Mouse (Mus musculus): Measurements from ENCODE around the gene Nav1. TPM values are rescaled to one million over a fixed set of nuclear protein-coding genes. Genes with fewer than 3 reads are reported as not detected.

Gene Nav1
- polyA plus RNA-seq, 1 experiment, result 31.7 TPM

DNA sequence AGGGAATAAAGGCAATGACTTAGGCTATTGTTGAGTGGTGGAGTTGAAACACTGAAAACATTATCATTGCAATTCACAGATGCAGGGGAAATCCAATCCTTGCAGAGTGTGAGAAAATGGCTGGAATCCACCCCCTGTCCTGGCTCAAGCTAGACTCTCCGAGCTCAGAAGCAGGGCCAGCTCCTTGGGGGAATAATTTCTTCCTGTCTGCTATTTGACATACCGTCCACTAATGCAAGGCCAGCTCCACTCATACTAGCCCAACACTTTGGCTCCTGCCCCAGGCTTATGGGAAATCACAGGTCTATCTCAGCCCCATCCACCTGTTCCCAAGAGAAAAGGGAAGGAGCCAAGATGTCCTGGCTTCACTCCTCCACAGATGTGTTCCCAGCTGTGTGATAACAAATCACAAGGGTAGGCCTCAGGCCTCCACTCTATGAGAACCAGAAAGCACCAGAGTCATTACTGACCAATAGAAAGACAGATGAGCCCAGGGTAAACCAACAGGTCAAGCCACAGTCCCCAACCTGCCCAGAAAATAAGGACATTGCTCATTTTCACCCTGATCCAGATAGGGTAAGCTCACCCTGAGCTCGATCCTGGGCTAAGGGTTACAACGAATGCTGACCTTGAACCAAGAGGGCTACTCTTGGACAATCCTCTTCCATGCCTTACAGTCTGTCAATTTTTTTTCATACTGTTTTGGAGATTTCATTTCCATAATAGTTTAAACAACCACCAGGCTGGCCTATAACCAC, 32.5 kb downstream of the Nav1 start:
- Histone ChIP-seq H3K4me1 (ENCODE audit: control insufficient read depth, insufficient read depth, low read length) (peaks cover 2% of the 10 kb centered on the region), H3K9ac (ENCODE audit: low read depth, poor library complexity, severe bottlenecking) (no peak overlapping the region), H3K9me3 (replicated peaks; ENCODE audit: control insufficient read depth, insufficient read depth, low read length, poor library complexity, severe bottlenecking) (no peaks in the 10 kb centered on the region), H3K27me3 (ENCODE audit: control insufficient read depth, insufficient read depth, low read length, poor library complexity, severe bottlenecking) (no peaks in the 10 kb centered on the region), H3K36me3 (ENCODE audit: control insufficient read depth, insufficient read depth, low read length, poor library complexity, severe bottlenecking) (no peaks in the 10 kb centered on the region), H3K4me3 (ENCODE audit: low read depth, low read length) (no peak overlapping the region), H3K27ac (ENCODE audit: insufficient read depth, low read length) (no peak overlapping the region)
- TF ChIP-seq CTCF (IDR thresholded peaks at IDR 0.05; ENCODE audit: low read depth, low read length) (no peak), EP300 (IDR thresholded peaks at IDR 0.05; ENCODE audit: insufficient read depth, low read depth, low read length) (no peak), POLR2A (IDR thresholded peaks at IDR 0.05; ENCODE audit: insufficient read depth, low read length) (no peak)

DNA sequence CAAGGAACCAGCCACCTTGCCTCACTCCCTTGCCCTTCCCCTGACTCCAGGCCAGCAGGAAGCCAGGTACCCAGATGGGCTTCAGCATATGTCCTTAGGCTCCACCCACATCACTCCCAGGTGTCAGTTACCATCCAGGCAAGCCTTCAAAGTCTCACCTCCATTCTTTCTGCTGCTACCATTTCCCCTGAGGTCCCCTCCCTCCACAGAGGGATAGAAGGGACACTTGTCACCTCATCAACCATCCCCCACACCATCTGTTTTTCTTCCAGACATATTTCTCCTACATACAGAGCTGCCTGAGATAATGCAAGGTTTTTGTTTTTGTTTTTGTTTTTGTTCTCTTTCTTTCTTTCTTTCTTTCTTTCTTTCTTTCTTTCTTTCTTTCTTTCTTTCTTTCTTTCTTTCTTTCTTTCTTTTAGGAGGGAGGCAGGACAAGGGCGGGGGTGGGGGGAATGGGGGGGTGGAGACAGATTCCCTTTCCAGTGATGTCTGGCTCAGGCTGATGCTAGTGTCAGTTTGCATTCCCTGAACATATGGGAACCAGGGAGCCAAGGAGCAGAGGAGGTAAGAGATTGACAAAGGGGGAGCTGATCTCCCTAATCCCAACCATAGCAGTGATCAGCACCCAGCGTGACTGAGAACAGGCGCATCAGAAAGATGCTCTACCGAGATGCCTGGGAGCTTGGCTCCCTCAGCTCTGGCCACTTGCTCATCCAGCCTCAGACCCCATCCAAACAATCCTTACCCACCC, 34.8 kb downstream of the Nav1 start:
- no peak overlapping the region for H3K27ac ChIP-seq (ENCODE audit: insufficient read depth, low read length)
- no peaks in the 10 kb centered on the region for H3K4me1 ChIP-seq (ENCODE audit: control insufficient read depth, insufficient read depth, low read length)
- no peak overlapping the region for H3K9ac ChIP-seq (ENCODE audit: low read depth, poor library complexity, severe bottlenecking)
- no peaks in the 10 kb centered on the region for H3K9me3 ChIP-seq (replicated peaks; ENCODE audit: control insufficient read depth, insufficient read depth, low read length, poor library complexity, severe bottlenecking)
- no peaks in the 10 kb centered on the region for H3K27me3 ChIP-seq (ENCODE audit: control insufficient read depth, insufficient read depth, low read length, poor library complexity, severe bottlenecking)
- TF ChIP-seq POLR2A (IDR thresholded peaks at IDR 0.05; ENCODE audit: insufficient read depth, low read length) (no peak), CTCF (IDR thresholded peaks at IDR 0.05; ENCODE audit: low read depth, low read length) (no peak), EP300 (IDR thresholded peaks at IDR 0.05; ENCODE audit: insufficient read depth, low read depth, low read length) (no peak)
- H3K4me3 ChIP-seq (ENCODE audit: low read depth, low read length), result no peak overlapping the region
- H3K36me3 ChIP-seq (ENCODE audit: control insufficient read depth, insufficient read depth, low read length, poor library complexity, severe bottlenecking), result no peaks in the 10 kb centered on the region

DNA sequence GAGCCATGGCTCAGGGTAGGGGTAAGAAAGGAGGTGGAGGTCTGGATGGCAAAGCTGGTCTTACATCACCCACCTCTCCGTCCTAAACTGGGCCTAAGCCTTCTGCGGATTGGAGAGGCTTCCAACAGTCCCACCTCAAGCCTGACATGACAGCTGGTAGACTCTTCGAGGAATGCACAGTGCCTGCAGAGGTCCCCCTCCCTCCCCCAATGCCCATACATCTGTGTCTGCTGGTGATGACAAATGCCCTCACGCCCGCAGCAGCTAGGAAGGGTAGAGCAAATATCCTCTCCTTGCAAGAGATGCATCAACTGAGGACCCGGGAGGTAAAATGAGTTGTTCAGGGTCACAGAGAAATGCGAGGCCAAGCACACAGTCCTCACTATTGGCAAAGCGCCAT, 39.0 kb downstream of the Nav1 start:
- no peaks in the 10 kb centered on the region for H3K27me3 ChIP-seq (ENCODE audit: control insufficient read depth, insufficient read depth, low read length, poor library complexity, severe bottlenecking)
- no peak overlapping the region for H3K27ac ChIP-seq (ENCODE audit: insufficient read depth, low read length)
- TF ChIP-seq EP300 (IDR thresholded peaks at IDR 0.05; ENCODE audit: insufficient read depth, low read depth, low read length), result no peak
- TF ChIP-seq POLR2A (IDR thresholded peaks at IDR 0.05; ENCODE audit: insufficient read depth, low read length), result no peak
- no peak for TF ChIP-seq CTCF (IDR thresholded peaks at IDR 0.05; ENCODE audit: low read depth, low read length)
- H3K4me3 ChIP-seq (ENCODE audit: low read depth, low read length), result no peak overlapping the region
- no peaks in the 10 kb centered on the region for H3K9me3 ChIP-seq (replicated peaks; ENCODE audit: control insufficient read depth, insufficient read depth, low read length, poor library complexity, severe bottlenecking)
- H3K36me3 ChIP-seq (ENCODE audit: control insufficient read depth, insufficient read depth, low read length, poor library complexity, severe bottlenecking), result no peaks in the 10 kb centered on the region
- peaks cover 2% of the 10 kb centered on the region for H3K4me1 ChIP-seq (ENCODE audit: control insufficient read depth, insufficient read depth, low read length)
- H3K9ac ChIP-seq (ENCODE audit: low read depth, poor library complexity, severe bottlenecking), result no peak overlapping the region

DNA sequence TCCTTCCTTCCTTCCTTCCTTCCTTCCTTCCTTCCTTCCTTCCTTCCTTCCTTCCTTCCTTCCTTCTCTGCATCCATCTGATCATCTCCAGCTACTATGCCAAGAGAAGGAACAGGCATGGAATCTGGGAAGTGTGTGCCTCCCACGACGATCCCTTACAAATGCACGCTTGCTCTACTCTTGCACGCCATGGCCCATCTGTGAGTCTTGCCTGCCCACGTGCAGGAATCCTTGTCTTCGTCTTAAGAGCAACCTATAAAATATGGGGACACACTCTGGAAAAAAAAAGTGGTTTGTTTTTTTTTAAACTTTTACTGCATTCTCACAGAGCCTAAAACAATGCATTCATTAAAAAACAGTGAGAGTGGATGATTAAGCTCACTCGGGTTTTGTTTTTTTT, 40.5 kb downstream of the Nav1 start:
- H3K9ac ChIP-seq (ENCODE audit: low read depth, poor library complexity, severe bottlenecking), result no peak overlapping the region
- H3K4me1 ChIP-seq (ENCODE audit: control insufficient read depth, insufficient read depth, low read length), result peaks cover 2% of the 10 kb centered on the region
- H3K27me3 ChIP-seq (ENCODE audit: control insufficient read depth, insufficient read depth, low read length, poor library complexity, severe bottlenecking), result no peaks in the 10 kb centered on the region
- no peaks in the 10 kb centered on the region for H3K36me3 ChIP-seq (ENCODE audit: control insufficient read depth, insufficient read depth, low read length, poor library complexity, severe bottlenecking)
- no peak overlapping the region for H3K27ac ChIP-seq (ENCODE audit: insufficient read depth, low read length)
- H3K4me3 ChIP-seq (ENCODE audit: low read depth, low read length), result no peak overlapping the region
- TF ChIP-seq CTCF (IDR thresholded peaks at IDR 0.05; ENCODE audit: low read depth, low read length) (no peak), POLR2A (IDR thresholded peaks at IDR 0.05; ENCODE audit: insufficient read depth, low read length) (no peak)
- H3K9me3 ChIP-seq (replicated peaks; ENCODE audit: control insufficient read depth, insufficient read depth, low read length, poor library complexity, severe bottlenecking), result no peaks in the 10 kb centered on the region

DNA sequence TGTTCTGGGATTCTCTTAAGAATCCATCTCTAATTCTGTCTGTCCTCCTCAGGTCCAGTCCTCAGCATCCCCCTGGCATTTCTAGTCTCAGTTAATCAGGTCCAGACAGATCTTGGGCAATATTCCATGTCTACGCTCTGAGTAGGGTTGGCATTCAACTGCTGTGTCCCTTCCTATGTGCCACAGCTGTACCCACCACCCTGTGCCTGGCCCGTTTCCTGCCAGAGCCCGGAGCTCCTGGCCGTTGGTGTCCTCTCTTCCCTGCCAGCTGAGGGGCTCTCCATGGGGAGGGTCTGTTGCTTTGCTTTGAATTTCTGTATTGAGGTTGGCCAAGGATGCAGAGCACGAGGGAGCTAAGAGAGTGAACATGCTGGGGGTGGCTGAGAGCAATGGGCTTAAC, 41.3 kb downstream of the Nav1 start:
- TF ChIP-seq POLR2A (IDR thresholded peaks at IDR 0.05; ENCODE audit: insufficient read depth, low read length) (no peak), CTCF (IDR thresholded peaks at IDR 0.05; ENCODE audit: low read depth, low read length) (no peak), EP300 (IDR thresholded peaks at IDR 0.05; ENCODE audit: insufficient read depth, low read depth, low read length) (no peak)
- Histone ChIP-seq H3K36me3 (ENCODE audit: control insufficient read depth, insufficient read depth, low read length, poor library complexity, severe bottlenecking) (no peaks in the 10 kb centered on the region), H3K9ac (ENCODE audit: low read depth, poor library complexity, severe bottlenecking) (no peak overlapping the region), H3K27me3 (ENCODE audit: control insufficient read depth, insufficient read depth, low read length, poor library complexity, severe bottlenecking) (no peaks in the 10 kb centered on the region), H3K4me1 (ENCODE audit: control insufficient read depth, insufficient read depth, low read length) (peaks cover 4% of the 10 kb centered on the region), H3K27ac (ENCODE audit: insufficient read depth, low read length) (no peak overlapping the region), H3K4me3 (ENCODE audit: low read depth, low read length) (no peak overlapping the region), H3K9me3 (replicated peaks; ENCODE audit: control insufficient read depth, insufficient read depth, low read length, poor library complexity, severe bottlenecking) (no peaks in the 10 kb centered on the region)
